Mouse (Mus musculus): ENCODE data around the gene Olfr508. TPM values are rescaled to one million over a fixed set of nuclear protein-coding genes. Genes with fewer than 3 reads are reported as not detected.
"Not testable (repeated sequence)": the region's sequence is repeated elsewhere in the genome, so short reads cannot be mapped to it uniquely, and the experiment has no call there.

Olfr508 gene
- total RNA-seq (2021), result not detected
- long read RNA-seq, experiment 1, result 0 reads
- long read RNA-seq, experiment 2, result 0 reads

GRCm38 (mm10) chr7:108629694-108630093 is at the start of gene Olfr508:
Gene Olfr508 (plus strand): TSS chr7:108629994.
- no peak for DNase-seq

DNA sequence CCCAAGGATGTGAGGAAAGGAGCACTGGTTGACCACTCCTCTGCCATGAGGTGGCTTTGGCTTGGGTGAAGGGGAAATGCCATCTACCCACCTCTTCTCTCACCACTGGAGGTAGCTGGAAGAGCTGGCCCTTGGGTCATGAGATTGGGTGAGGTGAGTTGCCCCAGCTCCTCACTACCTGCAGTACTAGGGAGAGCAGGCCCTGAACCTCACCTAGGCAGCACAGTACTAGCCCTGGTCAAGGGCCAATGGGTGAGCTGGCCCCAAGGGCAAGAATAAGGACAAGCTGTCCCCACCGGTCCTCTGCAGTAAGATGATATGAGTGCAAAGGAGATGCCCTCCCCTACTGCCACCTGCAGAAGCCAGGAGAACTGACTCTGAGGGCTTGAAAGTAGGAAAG is 40.0 kb upstream of the Olfr508 start:
- DNase-seq, result no peak

GRCm38 (mm10) chr7:108601916-108602315 is 27.9 kb upstream of the Olfr508 start:
- not testable (repeated sequence) for DNase-seq

DNA sequence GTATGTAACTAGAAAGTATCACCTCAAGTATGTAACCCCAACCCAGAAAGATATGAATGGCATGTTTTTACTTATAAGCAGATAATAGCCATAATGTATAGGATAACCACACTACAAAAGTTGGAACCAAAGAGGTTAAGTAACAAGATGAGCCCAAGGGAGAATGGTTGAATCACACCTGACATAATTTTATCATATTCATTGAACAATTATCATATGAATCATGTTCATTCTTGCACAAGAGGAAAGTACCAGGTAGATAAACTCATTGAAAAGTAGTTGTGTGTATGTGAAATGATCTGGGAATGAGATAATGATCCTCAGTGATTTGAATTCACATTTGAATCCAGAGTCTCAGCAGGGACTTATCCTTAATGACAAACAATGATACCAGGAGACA is 19.3 kb upstream of the Olfr508 start, which contains the start of gene Olfr506:
Gene Olfr506, plus strand, starts transcription at position 301 of the 400 bp plus-strand sequence.
- no peak for DNase-seq

DNA sequence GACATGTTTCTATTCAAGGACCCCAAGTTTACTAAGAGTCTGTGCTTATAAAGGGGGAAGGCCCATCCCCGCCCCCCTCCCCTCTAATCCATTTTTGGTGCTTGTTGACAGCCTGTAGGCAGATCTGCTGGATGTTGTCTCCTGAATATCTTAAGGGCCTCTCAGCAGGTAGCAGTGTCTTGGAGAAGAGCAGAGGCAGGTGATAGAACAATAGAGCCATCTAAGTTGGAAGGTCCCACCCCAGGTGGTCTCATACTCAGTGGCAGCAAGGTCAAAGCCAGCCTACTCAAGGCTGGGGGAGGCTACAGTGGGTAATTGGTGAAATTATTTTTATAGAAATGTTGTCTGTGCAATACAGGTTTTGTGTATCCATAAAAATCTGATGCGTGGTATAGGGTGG is 15.7 kb upstream of the Olfr508 start:
- no peak for DNase-seq

DNA sequence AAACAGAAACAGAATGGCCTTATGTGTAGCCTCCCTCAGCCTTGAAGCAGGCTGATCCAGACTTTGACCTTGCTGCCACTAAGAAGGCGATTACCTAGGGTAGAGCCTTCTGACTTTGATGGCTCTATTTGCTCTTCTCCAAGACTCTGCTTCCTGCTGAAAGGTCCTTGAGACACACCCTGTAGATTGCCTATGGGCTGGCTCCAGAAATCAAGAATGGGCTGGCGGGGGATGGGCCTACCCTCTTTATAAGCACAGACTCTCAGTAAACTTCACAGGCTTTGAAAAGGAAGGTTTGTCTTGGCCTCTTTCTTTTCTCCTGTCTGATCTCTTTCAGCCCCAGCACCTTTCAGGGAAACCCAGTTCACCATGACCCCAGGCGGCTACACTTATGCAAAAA is 13.0 kb upstream of the Olfr508 start:
- not testable (repeated sequence) for DNase-seq

DNA sequence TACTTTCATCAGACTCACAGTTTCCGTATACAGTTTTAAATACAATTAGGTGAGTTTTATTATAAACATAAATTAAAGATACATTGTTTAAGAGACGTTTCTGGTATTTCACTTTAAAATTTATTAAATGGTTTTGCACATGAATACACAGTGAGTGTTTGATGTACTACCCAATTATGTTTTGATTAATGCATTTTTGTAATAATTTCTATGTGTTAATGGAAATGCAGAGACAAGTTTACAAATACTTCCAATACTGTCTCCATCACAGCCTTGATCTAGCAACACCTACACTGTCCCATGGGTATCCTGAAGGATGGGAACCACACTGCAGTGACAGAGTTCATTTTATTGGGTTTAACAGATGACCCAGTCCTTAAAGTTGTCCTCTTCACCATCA is 8.3 kb upstream of the Olfr508 start, which contains the start of gene Olfr507:
Gene Olfr507, plus strand, starts transcription at position 301 of the 400 bp plus-strand sequence.
- DNase-seq, result no peak

- DNase-seq, result no peak
These were observed 22.0 kb downstream of the Olfr508 start, which contains the start of gene Olfr509 for GRCm38 (mm10) chr7:108651806-108652205. Gene Olfr509 (minus strand): TSS chr7:108651906.

GRCm38 (mm10) chr7:108662419-108662818 is 32.6 kb downstream of the Olfr508 start:
- no peak for DNase-seq

- DNase-seq, result no peak
These were observed 36.3 kb downstream of the Olfr508 start, which contains the start of gene Olfr510 for GRCm38 (mm10) chr7:108666118-108666517. Gene Olfr510 (plus strand): TSS chr7:108666418.

DNA sequence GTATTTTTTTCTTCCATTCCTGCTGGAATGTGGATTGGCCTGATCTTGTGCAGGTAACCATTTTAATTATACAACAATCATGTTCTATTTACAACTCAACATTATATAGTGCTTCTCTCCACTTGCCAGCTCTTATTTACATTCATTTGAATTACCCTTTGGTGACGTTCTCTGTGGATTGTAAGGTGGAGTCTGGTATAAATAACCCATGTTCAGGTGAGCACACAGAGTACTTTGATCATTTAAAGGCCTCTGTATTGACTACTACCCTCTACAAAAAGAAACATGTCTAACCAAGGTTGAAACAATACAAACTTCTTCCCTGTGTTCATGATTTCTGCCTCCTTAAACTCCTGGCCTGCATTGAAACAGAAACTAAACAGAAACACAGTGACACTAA is 41.3 kb downstream of the Olfr508 start:
- DNase-seq, result no peak

GRCm38 (mm10) chr7:108678886-108679285 is 49.1 kb downstream of the Olfr508 start:
- DNase-seq, result no peak

Other genes with a start within 250 kb of the Olfr508 start
- gene Olfr495, start 236.8 kb upstream of the Olfr508 start, total RNA-seq (2021), result not detected
- not detected for gene Olfr497, start 209.6 kb upstream of the Olfr508 start, total RNA-seq (2021)
- not detected for gene Olfr498, start 164.7 kb upstream of the Olfr508 start, total RNA-seq (2021)
- gene Olfr502, start 104.9 kb upstream of the Olfr508 start, total RNA-seq (2021), result not detected
- not detected for gene Olfr503, start 85.5 kb upstream of the Olfr508 start, total RNA-seq (2021)
- gene Olfr504, start 64.2 kb upstream of the Olfr508 start, total RNA-seq (2021), result not detected
- gene Olfr506, start 19.2 kb upstream of the Olfr508 start, total RNA-seq (2021), result not detected
- not detected for gene Olfr507, start 8.2 kb upstream of the Olfr508 start, total RNA-seq (2021)
- not detected for gene Olfr509, start 21.9 kb downstream of the Olfr508 start, total RNA-seq (2021)
- gene Olfr510, start 36.4 kb downstream of the Olfr508 start, total RNA-seq (2021), result not detected
- not detected for gene Olfr512, start 83.3 kb downstream of the Olfr508 start, total RNA-seq (2021)
- gene Olfr513, start 121.0 kb downstream of the Olfr508 start, total RNA-seq (2021), result not detected
- gene Olfr514, start 196.0 kb downstream of the Olfr508 start, total RNA-seq (2021), result not detected
- gene Olfr516, start 220.5 kb downstream of the Olfr508 start, total RNA-seq (2021), result not detected
- not detected for gene Olfr517, start 242.4 kb downstream of the Olfr508 start, total RNA-seq (2021)

Measured in gastrocnemius, postnatal 10 days (tissue).